Mouse (Mus musculus) 3134 (cell line): ENCODE measurements around the gene Pld2.
"Not testable (repeated sequence)": the region's sequence is repeated elsewhere in the genome, so short reads cannot be mapped to it uniquely, and the experiment has no call there.

Experiments
- DNase-seq: peaks from one replicate; pipeline ENCODE4 v3.0.0-alpha.2; 2011; ENCODE audit warnings: low spot score; ENCODE audit not compliant: insufficient read length; ENCODE audit errors: extremely low read depth

The Pld2 gene

GRCm38 (mm10) chr11:70525184-70525678 lies 14.6 kb upstream of the Pld2 start, which contains the start of gene Psmb6:
Psmb6 (plus strand) TSS chr11:70525367.
- DNase-seq: peak; percentile 84

DNA sequence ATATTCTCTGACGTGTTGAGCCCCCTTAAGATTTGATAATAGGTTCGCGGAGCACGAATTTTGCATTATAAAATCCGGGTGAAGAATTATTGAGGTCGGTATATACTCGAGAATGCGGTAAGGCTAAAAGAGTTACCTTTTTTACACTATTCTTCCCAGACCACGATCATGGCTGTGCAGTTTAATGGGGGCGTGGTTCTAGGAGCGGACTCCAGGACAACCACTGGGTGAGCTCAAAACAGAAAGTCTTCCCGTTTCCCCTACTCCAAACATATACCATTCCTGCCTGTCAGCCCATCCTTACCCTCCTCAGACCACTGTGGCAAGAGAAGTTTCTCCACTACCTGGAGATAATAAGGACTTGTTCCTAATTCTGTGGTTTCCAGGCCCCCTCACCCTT lies 14.1 kb upstream of the Pld2 start:
- DNase-seq: no peak

- DNase-seq: no peak
Measured at GRCm38 (mm10) chr11:70526211-70526610, 13.7 kb upstream of the Pld2 start.

DNA sequence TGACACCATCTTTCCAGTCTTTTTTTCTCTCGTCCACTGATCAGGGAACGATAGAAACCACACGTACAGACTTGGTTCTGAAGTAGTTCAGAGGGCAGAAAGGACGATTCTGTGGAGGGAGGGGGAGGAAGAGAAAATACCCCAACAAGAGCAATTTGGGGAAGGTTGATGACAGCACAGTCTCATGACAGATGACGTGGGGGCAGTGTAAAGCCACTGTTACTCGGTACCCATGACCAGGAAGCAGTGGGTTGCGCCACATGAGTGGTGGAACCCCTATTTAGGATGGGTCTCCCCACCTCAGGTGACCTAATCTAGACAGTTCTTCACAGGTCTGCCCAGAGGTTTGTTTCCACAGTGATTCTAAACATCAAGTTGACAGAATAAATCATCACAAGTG lies 11.3 kb upstream of the Pld2 start:
- DNase-seq: no peak

DNA sequence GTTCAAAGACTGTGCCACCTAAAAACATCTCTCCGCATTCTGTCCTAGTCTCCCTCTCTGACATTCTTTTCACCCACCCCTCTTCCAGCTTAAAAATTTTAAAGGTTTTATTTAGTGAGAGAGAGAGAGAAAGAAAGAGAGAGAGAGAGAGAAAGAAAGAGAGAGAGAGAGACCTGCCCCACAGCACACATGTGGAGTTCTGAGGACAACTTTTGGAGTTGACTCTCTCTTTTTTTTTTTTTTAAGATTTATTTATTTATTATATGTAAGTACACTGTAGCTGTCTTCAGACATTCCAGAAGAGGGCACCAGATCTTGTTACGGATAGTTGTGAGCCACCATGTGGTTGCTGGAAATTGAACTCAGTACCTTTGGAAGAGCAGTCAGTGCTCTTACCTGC lies 8.8 kb upstream of the Pld2 start:
- not testable (repeated sequence) for DNase-seq

DNA sequence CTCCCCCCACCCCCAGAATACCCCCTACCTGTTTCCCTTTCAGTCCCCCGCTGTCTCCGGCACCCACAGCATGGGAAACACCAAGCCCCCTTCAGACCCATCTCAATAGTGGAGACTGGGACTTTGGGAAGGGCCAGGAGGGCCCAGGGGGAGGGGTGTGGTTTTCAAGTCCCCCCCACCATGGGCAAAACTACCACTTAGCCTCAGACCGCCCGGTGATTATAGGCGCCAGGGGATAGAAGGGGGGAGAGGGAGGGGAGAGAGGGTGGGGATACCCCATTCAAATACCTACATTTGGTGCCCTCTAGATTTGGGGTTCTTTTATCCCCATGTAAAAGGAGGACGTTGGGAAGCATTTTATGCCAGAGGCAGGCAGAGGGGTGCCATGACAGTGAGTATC lies 7.0 kb upstream of the Pld2 start, which contains the start of gene Gm40193:
Gene Gm40193, minus strand, starts transcription at position 101 of the 400 bp plus-strand sequence.
- no peak for DNase-seq

DNA sequence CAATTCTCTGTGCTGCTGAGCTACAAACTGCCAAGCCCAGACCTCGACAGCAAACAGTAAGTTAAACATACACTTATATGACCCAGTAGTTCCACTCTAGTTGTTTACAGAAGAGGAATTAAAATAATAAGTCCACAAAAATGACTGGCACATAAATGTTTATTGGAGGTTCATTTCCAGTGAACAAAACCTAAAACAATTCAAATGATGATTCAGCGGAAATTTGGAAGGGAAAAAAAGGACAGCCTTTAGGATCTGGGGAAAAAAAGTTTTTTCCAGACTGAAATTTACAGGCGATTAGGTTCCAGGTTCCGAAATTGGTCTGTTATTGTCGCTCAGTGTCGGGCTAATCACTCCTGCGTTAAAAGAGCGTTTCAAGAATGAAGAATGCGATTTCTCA lies 441 bp upstream of the Pld2 start:
- no peak for DNase-seq

GRCm38 (mm10) chr11:70540928-70541327 lies 1.1 kb downstream of the Pld2 start:
- no peak for DNase-seq

DNA sequence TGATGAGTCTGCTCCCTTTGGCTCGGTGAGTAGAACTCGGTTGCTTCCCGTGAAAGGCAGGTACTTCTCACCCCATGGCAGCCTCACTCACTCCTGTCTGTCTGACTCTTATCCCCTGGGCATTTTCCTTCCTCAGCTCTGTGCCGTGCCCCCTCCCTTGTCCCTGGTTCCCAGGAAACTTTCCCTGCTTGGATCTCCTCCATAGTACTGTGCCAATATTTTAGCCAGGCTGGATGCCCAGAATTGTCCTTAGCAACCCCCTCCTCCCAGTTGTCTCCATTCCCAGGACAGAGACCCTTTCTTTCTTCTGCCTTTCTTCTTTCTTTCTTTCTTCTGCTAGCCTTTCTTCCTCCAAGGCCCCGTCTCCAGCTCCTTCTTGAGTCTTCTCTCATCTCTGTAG lies 1.6 kb downstream of the Pld2 start:
- no peak for DNase-seq

DNA sequence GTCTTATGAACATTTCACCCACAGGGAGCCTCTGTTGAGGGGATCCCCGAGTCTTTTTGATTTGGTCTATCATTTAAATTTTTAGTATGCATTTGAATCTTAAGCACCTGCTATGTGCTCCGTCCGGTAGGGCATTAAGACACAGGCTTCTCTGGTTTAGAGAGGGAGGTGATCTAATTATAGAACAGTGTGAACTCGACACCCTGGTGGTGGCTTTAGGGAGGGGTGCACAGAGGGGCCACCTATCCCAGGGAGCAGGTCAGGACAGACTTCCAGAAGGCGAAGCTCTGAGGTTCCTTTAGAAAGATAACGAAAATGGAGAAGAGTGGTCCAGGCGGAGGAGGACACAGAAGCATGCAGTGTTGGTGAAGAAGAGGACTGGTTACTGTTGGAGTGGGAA lies 4.6 kb downstream of the Pld2 start:
- no peak for DNase-seq

GRCm38 (mm10) chr11:70551526-70551925 lies 11.7 kb downstream of the Pld2 start:
- no peak for DNase-seq

DNA sequence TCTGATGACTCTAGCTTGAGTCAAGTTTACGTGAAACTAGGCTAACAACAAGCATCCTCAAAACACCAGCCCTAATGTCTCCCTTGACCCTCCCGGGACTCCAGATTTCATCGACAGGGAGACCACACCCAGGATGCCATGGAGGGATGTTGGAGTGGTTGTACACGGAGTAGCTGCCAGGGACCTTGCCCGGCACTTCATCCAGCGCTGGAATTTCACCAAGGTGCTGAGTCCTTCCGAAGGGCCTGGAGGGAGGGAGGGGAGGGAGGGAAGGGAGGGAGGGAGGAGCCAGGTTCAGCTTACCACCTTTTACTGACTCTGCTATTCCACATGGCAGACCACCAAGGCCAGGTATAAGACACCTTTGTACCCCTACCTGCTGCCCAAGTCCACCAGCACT lies 14.1 kb downstream of the Pld2 start:
- DNase-seq: no peak

- DNase-seq: no peak
Measured at GRCm38 (mm10) chr11:70557545-70557944, 17.7 kb downstream of the Pld2 start.

GRCm38 (mm10) chr11:70561937-70562286 lies 22.0 kb downstream of the Pld2 start:
- no peak for DNase-seq

DNA sequence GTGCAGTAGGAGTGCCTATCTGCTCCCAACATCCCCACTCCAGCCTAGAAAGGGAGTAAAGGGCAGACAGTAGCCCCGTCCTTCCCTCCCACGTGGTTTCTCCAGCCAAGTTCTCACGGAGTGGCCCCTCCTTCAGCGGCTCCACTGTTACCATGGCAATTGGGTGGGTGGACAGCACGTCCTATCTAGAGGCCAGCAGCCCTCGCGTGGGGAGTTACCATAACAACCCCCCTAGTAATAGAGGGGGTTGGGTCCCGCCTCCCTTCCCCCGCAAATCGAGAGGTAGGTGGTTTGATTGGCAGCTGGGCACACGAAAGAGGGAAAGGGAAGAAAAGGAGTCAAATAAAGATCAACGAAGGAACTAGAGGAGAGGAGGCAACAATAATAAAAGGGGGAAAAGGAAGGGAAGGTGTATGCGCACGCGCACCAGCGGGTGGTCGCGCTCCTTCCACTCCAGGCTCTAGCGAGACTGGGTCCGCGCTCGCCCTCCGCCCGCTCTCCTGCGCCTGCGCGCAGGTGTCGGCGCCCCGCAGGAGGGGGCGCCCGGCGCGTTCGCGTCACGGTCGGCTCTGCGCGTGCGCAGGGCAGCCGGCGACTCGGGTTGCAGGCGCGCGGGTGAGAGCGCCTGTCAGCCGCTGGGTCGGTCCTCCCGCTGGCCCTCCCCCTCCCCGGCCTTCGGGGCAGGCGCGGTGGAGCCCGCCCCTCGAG lies 22.6 kb downstream of the Pld2 start, which contains the start of gene Mink1:
Gene Mink1, plus strand, starts transcription at position 595 of the 708 bp plus-strand sequence.
- peak; percentile 91 for DNase-seq

- DNase-seq: no peak
Measured at GRCm38 (mm10) chr11:70562995-70563469, 23.2 kb downstream of the Pld2 start.

DNA sequence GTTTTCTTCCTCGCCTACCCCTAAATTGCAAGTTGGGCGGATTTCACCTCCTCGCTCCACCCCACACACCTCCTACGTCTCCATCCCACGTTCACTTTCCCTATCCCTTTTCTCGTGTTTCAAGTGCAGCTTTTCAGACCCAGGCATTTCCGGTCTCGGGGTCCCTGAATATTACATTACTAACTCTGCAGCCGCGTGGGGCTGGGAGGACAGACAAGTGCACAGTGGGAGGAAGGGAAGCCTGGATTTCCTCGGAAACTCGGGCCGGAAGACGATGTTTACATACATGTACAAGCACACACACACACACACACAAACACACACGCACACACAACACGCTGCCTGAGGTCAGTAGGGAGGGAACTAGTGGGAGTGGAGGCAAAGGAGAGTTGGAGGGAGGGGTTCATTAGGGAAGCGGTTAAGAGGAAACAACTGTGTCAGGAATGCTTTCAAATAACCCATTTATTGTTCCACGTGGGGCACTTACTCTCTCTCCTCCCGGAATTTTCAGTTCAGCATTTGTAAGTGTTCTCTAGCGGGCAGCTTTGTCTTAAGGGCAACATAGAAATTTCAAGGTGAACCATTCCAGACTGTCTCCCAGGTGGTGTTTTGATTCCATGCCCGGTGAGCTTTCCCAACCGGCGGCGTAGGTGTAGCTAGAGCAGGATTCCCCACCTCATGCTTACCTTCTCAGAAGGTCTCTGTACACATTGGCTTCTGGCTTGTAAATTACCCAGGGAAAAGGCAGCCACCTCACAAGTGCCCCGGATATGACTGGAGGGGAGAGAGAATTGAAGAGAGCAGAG lies 23.8 kb downstream of the Pld2 start:
- DNase-seq: peak; percentile 56

GRCm38 (mm10) chr11:70564276-70564873 lies 24.5 kb downstream of the Pld2 start:
- no peak for DNase-seq

DNA sequence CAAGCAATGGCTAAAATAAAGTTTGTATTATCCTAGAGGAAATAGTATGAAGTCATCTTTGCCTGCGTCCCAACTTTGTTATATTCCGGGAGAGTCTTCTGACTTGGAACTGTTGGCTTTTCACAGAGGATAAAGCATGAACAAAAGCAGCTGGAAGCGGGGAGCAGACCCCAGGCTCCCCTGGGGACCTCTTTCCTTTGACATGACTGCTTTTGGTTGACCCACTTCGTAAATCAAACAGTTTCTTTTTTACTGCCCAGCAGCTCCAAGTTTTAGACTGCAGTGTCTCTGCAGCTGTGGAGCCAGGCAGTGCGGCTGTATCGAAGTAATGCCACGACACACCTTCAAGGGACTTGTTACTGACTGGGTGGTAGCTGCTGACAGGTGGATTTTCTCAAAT lies 26.7 kb downstream of the Pld2 start:
- no peak for DNase-seq

DNA sequence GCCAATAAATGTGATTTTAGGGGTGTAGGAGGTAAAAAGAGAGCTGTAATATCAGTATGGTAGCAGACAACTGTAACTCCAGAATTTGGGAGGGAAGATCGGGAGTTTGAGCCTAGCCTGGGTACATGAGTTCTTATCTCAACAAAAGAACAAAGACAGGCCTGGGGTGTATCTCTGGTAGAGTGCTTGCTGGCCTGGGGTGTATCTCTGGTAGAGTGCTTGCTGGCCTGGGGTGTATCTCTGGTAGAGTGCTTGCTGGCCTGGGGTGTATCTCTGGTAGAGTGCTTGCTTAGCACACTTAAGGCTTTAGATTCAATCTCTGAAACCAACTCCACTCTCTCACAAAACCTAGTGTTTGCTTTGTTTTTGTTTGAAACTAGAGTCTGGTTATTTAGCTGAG lies 30.8 kb downstream of the Pld2 start:
- DNase-seq: not testable (repeated sequence)

GRCm38 (mm10) chr11:70571641-70572040 lies 31.8 kb downstream of the Pld2 start:
- no peak for DNase-seq
